Mouse (Mus musculus): ENCODE results near the gene Rimbp2.

DNA sequence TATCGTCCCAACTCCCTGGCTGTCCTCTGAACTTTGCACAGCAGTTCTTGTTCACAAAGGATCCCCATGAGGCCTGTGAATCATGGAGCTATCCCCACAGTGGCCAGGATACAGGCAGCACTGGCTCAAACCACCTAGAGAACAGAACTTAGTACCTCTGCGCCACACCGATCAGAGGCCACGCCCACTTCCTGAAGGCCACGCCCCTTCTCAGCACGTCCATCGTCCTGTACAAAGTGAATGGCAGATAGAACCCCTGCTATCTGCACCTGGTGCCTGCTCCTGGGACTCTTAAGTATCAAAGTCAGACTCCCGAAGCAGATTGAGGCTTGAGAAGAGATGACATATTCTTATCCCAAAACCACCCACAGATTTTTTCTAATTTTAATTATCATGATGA lies 242.7 kb downstream of the Rimbp2 start:
- TF ChIP-seq CTCF (IDR thresholded peaks at IDR 0.05; ENCODE audit: control insufficient read depth, insufficient read depth, low read length) (no peak), POLR2A (IDR thresholded peaks at IDR 0.05; ENCODE audit: borderline replicate concordance, control insufficient read depth, low read depth, low read length) (no peak)

All from bone marrow, adult 2 months (tissue).